Mouse (Mus musculus): ENCODE data around the gene Arpc4.
"Not testable (repeated sequence)": the region's sequence is repeated elsewhere in the genome, so short reads cannot be mapped to it uniquely, and the experiment has no call there.

Arpc4 gene

DNA sequence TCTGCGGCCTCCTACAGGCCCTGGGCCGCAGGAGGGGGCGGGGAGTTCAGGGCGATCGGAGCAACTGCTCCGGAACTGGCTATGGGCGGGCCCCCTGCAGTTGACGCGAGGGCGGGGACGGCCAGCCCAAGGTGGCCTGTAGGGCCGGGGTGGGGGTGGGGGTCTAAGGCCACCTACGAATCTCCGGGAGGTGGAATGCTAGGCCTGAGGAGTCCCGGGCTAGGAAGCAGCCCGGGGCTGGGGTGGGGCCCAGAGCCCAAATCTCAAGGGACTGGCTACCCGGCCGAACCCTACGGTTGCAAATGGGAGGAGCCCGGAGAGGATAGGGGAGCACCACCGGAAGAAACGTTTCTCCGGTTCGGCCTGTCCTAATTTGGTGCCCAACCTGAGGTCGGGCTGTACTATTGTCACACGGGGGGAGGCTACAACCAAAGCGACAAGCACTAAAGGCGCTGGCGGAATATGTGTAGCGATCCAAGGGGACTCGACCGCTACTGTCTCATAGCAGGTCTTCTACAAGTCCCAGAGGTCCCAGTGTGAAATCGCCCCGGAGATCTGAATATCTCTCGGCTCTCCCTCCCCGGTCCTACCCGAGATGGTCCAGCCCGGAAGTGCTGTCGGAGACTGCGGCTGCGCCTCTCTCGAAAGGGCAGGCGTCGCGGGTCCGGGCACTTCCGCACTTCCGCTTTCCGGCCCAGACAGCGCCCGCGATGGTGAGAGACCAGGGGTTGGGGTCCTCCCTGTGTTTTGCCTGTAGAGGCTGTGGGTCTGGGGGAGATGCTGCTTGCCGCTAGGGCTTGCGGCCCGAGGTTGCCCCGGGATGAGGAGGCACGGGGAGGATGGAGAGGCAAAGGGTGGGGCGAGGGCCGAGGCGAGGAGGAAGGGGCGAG, at the start of gene Arpc4, which contains the start of gene Tada3:
Gene Arpc4, plus strand, starts transcription at position 620 of the 890 bp plus-strand sequence.
Gene Tada3, minus strand, starts transcription at position 388 of the 890 bp plus-strand sequence.
- DNase-seq, result peak; percentile 93 to 95

DNA sequence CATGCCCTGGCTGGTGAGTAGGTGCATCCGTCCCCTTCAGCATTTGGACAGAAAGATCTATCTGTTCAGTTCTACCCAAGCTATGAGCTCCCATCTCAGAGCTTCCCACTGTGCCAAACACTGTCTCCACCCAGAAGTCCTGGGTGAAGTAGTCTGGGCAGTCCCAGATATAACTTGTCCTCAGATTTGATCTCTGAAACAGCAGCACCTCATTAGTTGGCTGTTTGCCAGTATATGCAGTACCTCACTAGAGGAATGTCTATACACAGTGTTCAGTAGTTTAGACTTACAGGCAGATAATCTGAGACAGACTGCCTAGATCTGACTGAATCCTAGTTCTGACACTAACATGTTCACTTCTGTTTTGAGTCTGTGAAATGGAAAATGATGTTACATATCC, 48.5 kb upstream of the Arpc4 start:
- DNase-seq, result no peak

DNA sequence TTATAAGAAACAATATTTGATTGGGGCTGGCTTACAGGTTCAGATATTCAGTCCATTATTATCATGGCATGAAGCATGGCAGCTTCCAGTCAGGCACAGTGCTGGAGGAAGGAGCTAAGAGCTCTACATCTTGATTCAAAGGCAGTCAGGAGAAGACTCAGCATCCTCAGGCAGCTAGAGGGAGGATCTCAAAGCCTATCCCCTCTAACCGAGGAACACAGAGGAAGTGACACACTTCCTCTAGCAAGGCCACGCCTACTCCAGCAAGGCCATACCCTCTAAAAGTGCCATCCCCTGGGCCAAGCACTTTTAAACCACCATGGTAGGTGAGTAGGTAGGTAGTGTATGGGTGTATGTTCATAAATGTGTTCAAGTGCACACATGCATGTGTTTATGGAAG, 47.4 kb upstream of the Arpc4 start:
- DNase-seq, result peak in 1 of 2 experiments; percentile 31

DNA sequence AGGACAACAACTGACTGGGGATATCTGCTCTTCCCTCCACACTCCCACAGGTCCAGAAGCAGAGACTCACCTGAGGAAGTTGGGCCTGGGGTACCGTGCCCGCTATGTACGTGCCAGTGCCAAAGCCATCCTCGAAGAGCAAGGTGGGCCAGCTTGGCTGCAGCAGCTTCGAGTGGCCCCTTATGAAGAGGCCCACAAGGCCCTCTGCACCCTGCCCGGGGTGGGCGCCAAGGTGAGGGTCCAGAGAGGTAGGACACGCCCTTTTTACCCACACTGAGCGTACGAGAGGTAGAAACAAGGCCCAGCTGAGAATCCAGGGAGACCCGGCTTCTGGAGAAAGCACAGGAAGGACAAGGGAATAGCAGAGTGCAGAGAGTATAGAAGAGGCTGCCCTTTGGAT, 46.2 kb upstream of the Arpc4 start:
- DNase-seq, result no peak

DNA sequence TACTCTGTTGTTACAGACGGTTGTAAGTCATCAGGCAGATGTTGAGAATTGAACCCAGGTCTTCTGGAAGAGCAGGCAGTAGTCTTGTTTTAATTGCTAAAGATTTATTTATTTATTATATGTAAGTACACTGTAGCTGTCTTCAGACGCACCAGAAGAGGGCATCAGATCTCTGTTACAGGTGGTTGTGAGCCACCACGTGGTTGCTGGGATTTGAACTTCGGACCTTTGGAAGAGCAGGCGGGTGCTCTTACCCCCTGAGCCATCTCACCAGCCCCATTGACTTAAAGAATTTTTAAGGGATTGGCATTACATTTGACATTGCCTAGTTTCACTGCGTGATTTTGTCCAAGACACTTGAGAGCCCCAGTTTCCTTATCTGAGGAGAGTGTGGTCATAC, 45.2 kb upstream of the Arpc4 start:
- DNase-seq, result not testable (repeated sequence)

DNA sequence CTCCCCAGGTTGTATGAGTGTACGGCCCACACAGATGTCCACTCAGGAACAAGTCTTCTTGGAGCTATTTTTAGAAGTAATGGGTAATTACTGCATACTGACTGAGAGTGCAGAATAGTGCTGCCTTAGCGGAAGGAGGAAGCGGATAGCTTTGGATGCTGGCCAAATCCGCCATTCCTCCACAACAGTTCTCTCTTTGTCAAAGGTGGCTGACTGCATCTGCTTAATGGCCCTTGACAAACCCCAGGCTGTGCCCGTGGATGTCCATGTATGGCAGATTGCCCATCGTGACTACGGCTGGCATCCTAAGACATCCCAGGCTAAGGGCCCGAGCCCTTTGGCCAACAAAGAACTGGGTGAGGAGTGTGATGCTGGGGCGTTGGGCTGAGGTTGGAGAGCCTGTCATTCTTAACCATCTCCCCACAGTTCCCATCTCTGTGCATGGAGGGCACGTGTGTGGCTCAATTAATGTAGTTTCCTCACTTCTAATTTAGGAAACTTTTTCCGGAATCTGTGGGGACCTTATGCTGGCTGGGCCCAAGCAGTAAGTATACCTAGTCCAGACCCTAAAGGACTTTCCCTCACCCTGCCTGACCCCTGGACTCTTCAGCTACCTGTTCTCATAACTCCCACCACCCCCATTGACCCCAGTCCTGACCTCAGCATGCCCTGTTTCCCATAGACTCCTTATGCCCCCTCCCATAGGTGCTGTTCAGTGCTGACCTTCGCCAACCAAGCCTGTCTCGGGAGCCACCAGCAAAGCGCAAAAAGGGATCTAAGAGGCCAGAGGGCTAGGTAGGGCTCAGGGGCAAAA, 44.6 kb upstream of the Arpc4 start:
- peak; percentile 69 to 76 for DNase-seq

DNA sequence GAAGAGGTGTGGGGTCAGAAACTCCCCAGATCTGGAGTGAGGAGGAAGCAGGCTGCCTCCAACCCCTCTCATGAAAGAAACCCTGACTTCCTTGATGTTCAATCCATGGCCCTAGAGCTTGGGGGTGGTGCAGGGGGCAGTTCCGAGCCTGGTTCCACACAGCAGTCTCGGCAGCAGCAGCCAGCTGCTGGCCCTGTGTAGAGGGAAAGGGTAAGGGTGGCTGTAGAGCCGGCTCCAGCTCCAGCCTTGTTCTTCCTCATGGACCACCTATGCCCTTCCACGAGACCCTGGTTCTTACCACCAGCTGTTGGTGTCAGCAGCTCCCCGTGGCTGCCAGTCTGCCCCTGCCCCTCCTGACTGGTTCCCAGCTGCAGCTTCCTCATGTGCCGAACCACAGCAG, 43.7 kb upstream of the Arpc4 start:
- DNase-seq, result no peak

DNA sequence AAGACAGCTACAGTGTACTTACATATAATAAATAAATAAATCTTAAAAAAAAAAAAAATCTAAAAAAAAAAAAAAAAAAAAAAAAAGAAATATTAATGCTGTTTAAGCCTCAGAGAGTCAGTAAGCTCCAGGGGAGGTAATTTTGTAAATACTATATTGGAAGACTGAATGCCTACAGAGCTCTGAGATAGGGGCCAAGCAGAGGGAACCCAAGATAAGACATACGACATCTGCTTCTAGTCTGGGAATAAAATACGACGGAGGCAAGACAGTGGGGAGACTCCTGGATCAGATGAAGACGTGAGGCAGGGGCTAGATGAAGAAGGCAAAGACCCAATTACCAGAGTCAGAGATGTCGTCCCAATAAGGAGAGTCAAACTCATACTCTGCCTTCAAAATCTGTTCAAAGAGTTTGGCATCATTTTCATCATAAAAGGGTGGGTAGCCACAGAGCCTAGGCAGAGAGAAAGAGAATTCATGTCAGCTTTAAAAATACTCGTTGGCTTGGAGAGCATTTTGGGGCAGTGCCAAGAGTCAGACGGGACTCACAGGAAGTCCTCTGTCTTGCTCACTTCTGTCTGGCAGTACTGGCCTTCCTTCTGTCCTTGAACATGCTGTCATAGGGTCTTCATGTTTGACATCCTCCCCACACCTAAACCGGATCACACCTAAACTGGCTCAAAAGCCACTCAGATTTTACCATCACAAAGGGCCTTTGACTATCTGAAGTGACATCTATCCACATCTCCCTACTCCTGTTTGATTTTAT, 40.9 kb upstream of the Arpc4 start:
- no peak for DNase-seq

DNA sequence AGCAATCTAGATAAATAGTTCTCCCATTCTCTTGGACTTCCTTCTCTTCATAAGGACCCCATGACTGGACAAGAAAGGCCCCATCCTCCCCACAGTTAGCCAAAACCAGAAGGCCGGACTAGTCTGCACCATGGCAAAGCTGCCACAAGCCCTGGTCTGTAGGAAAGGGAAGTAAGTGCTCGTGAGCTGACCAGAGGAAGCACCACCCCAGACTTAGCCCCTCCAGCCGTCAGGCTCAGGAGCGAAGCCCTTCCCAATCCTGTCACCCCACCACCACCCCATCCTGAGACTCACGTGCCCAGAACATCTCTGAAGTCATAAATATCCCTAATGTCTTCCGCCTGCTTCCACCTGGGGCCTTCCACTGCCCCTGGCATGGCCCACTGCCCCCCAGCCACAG, 36.3 kb upstream of the Arpc4 start:
- peak; percentile 33 to 34 for DNase-seq

DNA sequence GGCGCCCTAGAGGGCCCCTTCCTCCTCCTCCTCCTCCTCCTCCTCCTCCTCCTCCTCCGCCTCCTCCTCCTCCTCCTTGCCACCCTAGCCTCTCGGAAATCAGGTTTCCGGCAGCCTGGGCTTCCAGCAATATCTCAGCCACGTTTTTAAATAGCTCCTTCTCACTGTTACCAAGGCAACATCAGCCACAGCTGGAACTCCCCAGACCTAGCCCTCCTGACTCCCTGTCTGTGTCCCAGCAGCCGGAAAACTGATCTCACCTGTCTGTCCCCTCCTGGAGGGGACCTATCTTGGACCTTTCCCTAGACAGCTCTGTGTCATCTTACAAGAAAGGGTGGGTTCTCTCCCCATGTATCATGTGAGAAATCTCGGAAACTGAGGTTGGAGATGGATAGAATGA, 35.6 kb upstream of the Arpc4 start:
- DNase-seq, result no peak

DNA sequence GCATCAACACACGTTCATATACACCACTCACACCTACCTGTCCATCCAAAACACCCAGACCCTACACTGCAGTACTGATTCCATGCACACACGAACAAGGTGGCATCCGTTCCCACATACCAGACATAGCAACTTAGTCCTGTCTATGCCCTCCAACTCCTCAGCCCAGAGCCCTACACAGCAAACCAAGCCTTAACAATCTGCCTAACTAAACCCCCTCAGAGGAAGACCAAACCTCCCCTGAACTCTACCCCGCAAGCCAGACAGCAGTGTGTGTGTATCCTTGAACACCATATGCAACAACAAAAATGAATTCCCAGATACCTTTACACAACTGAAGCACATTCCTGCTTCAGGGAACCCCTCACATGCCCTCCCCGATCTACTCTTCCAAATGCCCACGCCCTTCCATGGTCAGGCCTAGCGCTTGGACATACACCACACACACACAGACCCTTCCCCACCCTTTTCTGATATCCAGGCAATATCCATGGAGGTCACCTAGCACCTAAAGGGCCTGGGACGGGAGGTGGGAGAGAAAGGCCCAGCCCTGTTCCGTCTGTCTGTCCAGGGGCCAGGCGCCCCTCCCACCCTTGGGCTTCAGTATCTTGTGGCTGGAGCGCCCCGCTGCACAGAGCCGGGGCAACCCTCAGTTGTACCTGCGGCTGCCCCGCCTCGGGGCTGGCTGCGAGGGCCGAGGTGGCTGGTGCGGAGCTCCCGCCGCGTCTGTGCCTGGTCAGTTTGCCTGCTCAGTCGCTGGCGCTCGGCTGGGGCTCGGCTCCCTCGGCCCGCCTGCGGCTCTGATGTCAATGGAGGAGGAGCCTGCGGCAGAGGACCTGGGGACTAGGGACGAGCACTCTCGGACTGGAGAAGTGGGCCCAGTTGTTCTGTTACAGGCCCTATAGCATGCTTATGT, 34.5 kb upstream of the Arpc4 start, which contains the start of gene Camk1:
Gene Camk1, minus strand, starts transcription at position 808 of the 916 bp plus-strand sequence.
- DNase-seq, result peak; percentile 87 to 88

DNA sequence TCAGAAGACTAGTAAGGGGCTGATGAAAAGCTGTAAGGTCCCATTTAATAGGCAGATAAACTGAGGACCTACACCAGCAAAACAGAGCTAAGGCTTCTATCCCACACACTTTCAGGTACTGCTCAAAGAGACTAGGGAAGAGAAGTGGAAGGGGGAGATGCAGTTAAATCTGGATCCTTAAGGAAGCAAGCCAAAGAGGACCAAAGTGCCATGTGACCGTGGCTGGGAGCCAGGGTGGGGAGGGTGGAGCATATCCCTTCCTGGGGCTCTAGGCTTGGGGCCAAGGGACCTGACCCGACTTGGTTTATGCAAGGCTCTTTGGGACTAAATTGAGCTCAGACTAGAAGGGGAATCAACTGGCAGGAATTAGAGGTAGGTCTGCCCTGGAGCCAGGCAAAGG, 33.6 kb upstream of the Arpc4 start:
- DNase-seq, result peak; percentile 85 to 92

DNA sequence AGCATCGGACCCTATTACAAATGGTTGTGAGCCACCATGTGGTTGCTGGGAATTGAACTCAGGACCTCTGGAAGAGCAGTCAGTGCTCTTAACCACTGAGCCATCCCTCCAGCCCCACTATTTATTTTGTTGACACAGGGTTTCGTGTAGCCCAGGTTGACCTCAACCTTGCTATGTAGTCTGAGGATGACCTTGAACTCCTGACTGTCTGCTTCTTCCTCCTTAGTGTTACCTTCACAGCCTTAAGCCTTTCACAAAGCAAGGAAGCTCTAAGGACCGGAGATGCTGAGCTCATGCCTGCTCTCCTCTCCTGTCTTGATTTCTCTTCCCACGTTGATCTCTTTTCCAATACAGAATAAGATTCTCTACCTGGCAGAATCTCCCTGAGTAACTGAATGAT, 31.0 kb upstream of the Arpc4 start:
- no peak for DNase-seq

DNA sequence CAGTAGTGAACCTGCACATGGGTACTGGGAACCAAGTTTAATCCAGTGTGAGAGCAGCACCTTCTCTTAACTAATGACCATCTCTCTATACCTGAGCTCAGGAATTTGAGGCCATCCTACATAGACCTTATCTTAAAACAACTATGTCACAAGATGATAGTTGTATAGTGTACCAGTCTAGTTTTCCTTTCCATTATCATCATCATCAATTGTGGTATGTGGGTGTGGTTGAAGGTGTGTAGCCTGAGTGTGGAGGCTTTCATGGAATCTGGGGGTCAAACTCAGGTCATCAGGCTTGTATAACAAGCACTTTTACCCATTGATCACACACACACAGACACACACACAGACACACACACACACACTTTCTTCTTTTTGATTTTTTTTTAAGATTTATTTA, 27.4 kb upstream of the Arpc4 start:
- no peak for DNase-seq

DNA sequence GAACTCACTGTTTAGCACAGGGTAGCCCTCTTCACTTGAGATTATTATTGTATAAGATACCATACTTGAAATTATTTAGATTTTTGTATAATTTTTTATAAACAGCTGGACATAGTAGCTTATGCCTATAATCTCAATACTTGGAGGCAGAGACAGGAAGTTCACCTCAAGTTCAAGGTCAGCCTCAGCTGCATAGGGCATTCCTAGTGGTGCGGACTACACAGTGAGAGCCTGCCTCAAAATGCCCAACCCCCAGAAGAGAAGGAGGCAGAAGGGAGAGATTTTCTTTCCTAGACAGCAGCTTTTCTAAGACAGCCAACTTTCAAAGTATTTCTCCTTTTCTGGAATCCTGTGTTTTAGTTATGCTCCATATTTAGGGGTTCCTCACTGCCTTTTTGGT, 26.8 kb upstream of the Arpc4 start:
- DNase-seq, result no peak

DNA sequence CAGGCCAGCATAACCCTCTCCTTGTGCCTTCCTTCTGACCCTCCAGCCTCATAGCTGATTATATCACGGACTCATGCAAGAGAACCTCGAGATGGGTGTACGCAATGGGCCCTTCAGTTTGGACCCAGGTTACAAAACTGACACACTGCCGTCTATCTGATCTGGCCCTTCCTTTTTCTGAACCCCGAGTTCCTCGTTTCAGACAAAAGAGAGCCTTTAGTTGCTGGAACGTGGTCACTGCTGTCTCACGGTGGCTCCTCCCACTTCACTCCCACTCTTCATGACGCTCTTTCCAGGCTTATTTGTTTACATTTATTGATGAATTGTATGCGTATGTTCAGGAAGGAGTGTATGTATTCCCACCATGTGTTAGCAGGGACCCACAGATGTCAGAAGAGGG, 26.3 kb upstream of the Arpc4 start:
- peak in 1 of 2 experiments; percentile 23 for DNase-seq

DNA sequence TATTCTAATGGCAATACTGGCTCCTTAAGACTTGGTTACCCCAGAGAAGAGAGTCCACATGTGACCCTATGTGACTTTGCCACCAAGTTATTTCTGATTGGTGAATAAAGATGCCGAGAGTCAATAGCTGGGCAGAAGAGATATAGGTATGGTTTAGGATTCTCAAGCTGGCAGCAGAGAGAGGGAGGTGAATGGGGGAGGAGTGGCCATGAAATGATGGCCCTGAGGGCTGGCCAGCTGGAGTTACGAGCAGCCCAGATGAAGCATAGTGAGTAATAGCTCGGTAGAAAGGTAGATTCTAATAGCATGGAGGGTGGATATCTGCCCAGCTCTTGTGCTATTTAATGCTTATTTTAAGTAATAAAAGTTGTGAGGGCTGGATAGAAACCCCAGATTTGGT, 25.1 kb upstream of the Arpc4 start:
- no peak for DNase-seq

DNA sequence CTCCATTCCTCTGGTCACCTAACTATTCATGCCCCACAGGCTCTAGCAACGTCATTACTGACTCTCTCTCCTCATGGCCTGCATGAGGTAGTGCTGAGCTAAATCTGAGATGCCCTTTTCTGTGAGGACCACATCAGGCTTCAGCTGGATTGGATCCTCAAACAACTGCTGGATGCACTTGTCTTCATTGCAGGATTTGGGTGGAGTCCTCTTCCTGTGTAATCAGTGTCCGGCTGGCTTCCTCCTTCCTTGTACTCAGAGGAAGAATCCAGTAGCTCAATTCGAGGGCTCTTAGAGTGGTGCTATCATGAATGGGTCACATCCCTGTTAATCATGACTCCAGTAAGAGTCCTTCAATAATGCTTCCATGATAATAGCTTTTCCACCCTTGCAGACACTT, 24.2 kb upstream of the Arpc4 start:
- no peak for DNase-seq

DNA sequence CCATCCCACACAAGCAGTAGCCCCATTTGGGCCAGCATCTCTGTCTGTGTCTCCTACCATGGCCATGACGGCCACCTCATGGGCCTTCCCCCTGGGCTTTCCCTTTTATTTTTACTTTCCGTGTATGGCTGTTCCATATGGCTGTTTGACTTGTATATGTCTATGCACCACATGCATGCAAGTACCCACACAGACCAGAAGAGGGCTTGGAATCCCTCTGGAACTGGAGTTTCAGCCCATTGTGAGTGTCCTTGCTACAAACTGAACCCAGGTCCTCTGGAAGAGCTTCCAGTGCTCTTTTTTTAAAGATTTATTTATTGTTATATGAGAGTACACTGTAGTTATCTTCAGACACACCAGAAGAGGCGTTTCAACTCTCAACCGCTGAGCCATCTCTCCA, 16.4 kb upstream of the Arpc4 start:
- no peak for DNase-seq

DNA sequence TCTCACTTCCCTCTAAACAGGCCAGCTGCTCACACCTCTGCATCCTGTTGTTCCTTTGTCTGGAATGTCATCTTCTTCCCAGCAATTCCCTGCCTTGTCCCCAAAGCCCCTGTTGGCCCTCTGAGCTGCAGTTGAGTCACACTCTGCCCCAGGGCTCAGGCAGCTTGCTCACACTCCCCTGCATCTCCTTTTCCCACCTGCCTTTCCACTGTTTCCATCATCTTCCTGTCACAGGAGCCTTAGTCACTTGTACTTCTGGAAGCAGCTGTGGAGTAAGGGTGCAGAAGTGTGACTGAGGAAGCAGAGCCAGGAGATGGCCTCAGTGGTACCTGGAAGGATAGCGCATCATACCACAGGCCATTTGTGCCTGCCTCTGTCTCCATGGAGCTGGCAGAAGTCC, 15.7 kb upstream of the Arpc4 start:
- DNase-seq, result no peak

DNA sequence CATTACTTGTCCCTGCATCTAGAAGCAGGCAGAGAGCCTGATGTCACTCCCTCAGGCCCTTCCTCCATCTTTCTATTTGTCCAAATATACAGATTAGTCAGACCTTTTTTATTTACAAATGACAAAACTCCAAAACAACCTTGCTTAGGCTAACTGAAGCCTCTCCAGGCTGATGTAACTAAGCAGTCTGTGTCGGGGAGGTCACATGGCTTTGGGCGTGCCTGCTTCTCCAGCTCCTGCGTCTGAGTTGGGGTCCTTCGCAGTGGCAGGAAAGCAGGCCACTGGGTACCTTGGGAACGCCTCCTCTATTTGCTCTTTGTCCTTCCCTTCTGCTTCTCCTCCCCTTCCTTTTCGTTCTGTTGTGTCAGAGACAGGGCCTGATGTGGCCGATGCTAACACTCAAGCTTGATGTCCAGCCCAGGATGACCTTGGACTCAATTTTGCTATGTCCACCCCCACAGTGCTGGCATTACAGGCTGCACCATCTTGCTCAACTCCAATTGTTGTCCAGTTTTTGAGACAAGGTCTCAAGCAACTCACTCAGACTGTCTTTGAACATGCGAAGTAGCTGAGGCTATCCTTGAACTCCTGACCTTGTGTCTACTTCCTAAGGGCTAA, 13.3 kb upstream of the Arpc4 start:
- no peak for DNase-seq

DNA sequence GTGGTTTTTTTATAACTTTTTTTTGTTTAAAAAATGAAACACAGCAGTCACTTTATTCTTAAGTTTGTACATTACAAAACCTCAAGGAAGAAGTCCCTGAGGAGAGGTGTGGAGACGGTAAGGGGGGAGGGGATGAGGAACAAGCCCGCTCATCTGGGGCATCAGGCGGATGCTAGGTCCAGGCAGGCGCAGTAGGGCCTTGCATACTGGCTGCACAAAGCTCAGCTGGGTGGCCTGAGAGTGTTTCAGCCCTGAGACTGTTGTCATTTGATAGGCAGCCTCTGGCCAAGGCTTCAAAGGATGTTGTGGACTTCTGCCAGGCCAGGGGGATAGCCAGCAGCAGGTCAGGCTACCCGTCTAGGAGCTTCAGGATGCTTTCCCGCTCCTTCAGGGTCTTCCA, 11.3 kb upstream of the Arpc4 start:
- no peak for DNase-seq
